Mouse (Mus musculus) forebrain, embryonic 11.5 days (tissue): ENCODE measurements at regions not wholly inside any gene's neighbourhood (a gene's known extent, or its start where the extent isn't known, plus 50 kb on each side); places are given as distances from the start of the nearest gene placed in this dataset.

ENCODE experiments used
- ATAC-seq: fragments of 200-750 bp; cut with Nextera tagmentation; replicated peaks from 2 replicates; pipeline ENCODE4 v1.8.0; 2017; ENCODE audit warnings: moderate TSS enrichment; ENCODE audit not compliant: low FRiP score
- DNase-seq: peaks from one replicate; pipeline ENCODE4 v3.0.0-alpha.2; 2017; ENCODE audit warnings: low spot score
- H3K27ac ChIP-seq: fragments of 300-500 bp; sonication (generic); 2 replicates; pipeline ENCODE4 v1.5.1; 2014; ENCODE audit warnings: low read depth, low read length
- H3K27me3 ChIP-seq: fragments of 300-500 bp; sonication (generic); 2 replicates; pipeline ENCODE4 v1.6.1; 2014; ENCODE audit warnings: mild to moderate bottlenecking, low read length, mixed read lengths; ENCODE audit not compliant: control insufficient read depth, insufficient read depth
- H3K36me3 ChIP-seq: fragments of 300-500 bp; sonication (generic); 2 replicates; pipeline ENCODE4 v1.6.1; 2014; ENCODE audit warnings: mild to moderate bottlenecking, low read length, moderate library complexity, mixed read lengths; ENCODE audit not compliant: control insufficient read depth, insufficient read depth
- H3K4me1 ChIP-seq: fragments of 300-500 bp; sonication (generic); replicated peaks from 2 replicates; pipeline ENCODE4 v1.6.1; 2014; ENCODE audit warnings: low read length, mixed read lengths; ENCODE audit not compliant: control insufficient read depth, insufficient read depth
- H3K4me2 ChIP-seq: fragments of 300-500 bp; sonication (generic); 2 replicates; pipeline ENCODE4 v1.6.1; 2014; ENCODE audit warnings: low read depth, mild to moderate bottlenecking, low read length, moderate library complexity, mixed read lengths; ENCODE audit not compliant: severe bottlenecking
- H3K4me3 ChIP-seq: fragments of 300-500 bp; sonication (generic); 2 replicates; pipeline ENCODE4 v1.5.1; 2014; ENCODE audit warnings: low read depth, low read length
- H3K9ac ChIP-seq: fragments of 300-500 bp; sonication (generic); 2 replicates; pipeline ENCODE4 v1.6.1; 2014; ENCODE audit warnings: low read length
- H3K9me3 ChIP-seq: fragments of 300-500 bp; sonication (generic); 2 replicates; pipeline ENCODE4 v1.6.1; 2016; ENCODE audit warnings: low read length, mixed read lengths; ENCODE audit not compliant: control insufficient read depth
- WGBS: fragments of 180-500 bp; shearing (Covaris S2); extraction: QIAGEN DNeasy Blood & Tissue Kit; methylation state at CpG from one replicate; pipeline ENCODE4 v1.1.7; 2014; 5-methylcytosine and 5-hydroxymethylcytosine counted together

GRCm38 (mm10) chr12:12827379-12827778 is 114.3 kb downstream of the Mycn start:
- H3K4me1 ChIP-seq = peaks cover 5% of the 10 kb centered on the region; the same call in 1 of the 2 replicates
- no peaks in the 10 kb centered on the region for H3K36me3 ChIP-seq
- no peak overlapping the region for H3K4me2 ChIP-seq
- peak; percentile 45 for DNase-seq
- H3K27me3 ChIP-seq = no peaks in the 10 kb centered on the region
- no peak overlapping the region for H3K4me3 ChIP-seq
- no peak overlapping the region for H3K27ac ChIP-seq
- H3K9ac ChIP-seq = no peak overlapping the region
- 55% methylated on average over 9 of the region's 9 CpGs for WGBS
- H3K9me3 ChIP-seq = no peaks in the 10 kb centered on the region
- no peak for ATAC-seq

DNA sequence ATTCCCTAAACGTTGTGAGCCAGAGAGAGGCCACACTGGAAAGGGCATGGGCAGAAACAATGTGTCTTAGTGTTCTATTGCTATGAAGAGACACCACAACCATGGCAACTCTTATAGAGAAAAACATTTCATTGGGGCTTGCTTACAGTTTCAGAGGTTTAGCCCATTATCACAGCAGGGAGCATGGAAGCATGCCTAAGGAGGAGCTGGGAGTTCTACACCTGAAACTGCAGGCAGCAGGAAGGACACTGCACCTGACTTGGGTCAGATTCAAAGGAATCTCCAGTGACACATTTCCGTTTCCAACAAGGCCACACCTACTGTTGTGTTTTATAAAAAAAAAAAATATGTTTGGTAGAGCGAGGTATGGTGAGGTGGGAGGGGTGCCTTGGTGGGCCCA is 115.3 kb downstream of the Mycn start:
- Histone ChIP-seq H3K27ac (no peak overlapping the region), H3K9me3 (no peaks in the 10 kb centered on the region), H3K36me3 (no peaks in the 10 kb centered on the region), H3K9ac (no peak overlapping the region), H3K27me3 (no peaks in the 10 kb centered on the region), H3K4me2 (no peak overlapping the region), H3K4me3 (no peak overlapping the region), H3K4me1 (peaks cover 5% of the 10 kb centered on the region; the same call in 1 of the 2 replicates)
- ATAC-seq (no peak), DNase-seq (no peak)
- WGBS = 62% methylated on average over 3 of the region's 3 CpGs

DNA sequence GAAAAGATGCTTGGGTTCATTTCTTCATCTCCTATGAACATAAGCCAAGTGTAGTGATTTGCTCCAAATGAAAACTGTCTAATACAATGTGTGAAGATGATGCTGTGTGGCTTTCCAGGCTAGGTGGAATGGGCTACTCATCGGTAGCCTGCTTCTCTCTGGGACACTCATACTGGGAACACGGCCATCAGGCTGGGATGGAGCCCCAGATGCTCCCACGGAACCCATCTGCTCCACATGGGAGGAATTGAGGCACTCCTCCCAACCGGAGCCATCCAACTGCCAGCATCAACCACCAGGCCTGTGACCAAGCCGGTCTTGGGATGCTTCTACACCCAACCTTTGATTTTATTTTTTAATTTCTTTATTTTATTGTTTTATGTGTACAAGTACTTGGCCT is 115.9 kb downstream of the Mycn start:
- ATAC-seq = no peak
- Histone ChIP-seq H3K4me2 (no peak overlapping the region), H3K36me3 (no peaks in the 10 kb centered on the region), H3K9me3 (no peaks in the 10 kb centered on the region), H3K27me3 (no peaks in the 10 kb centered on the region), H3K9ac (no peak overlapping the region), H3K4me3 (no peak overlapping the region), H3K27ac (no peak overlapping the region), H3K4me1 (peaks cover 5% of the 10 kb centered on the region; the same call in 1 of the 2 replicates)
- 88% methylated on average over 5 of the region's 5 CpGs for WGBS
- peak; percentile 39 for DNase-seq

- no peak overlapping the region for H3K4me2 ChIP-seq
- H3K4me3 ChIP-seq = no peak overlapping the region
- no peaks in the 10 kb centered on the region for H3K36me3 ChIP-seq
- no peak overlapping the region for H3K27ac ChIP-seq
- no peaks in the 10 kb centered on the region for H3K27me3 ChIP-seq
- H3K4me1 ChIP-seq = no peaks in the 10 kb centered on the region
- H3K9ac ChIP-seq = no peak overlapping the region
- H3K9me3 ChIP-seq = no peaks in the 10 kb centered on the region
- ATAC-seq = no peak
- 70% methylated on average over 7 of the region's 7 CpGs for WGBS
- DNase-seq = peak; percentile 41
Observed at GRCm38 (mm10) chr12:12821473-12821872, 120.2 kb downstream of the Mycn start.

GRCm38 (mm10) chr12:12820668-12821351 is 120.9 kb downstream of the Mycn start:
- H3K4me2 ChIP-seq = no peak overlapping the region
- H3K4me3 ChIP-seq = no peak overlapping the region
- H3K9ac ChIP-seq = no peak overlapping the region
- no peaks in the 10 kb centered on the region for H3K4me1 ChIP-seq
- H3K27ac ChIP-seq = no peak overlapping the region
- H3K9me3 ChIP-seq = no peaks in the 10 kb centered on the region
- H3K27me3 ChIP-seq = no peaks in the 10 kb centered on the region
- WGBS = 88% methylated on average over 2 of the region's 2 CpGs
- DNase-seq (no peak), ATAC-seq (no peak)
- no peaks in the 10 kb centered on the region for H3K36me3 ChIP-seq

DNA sequence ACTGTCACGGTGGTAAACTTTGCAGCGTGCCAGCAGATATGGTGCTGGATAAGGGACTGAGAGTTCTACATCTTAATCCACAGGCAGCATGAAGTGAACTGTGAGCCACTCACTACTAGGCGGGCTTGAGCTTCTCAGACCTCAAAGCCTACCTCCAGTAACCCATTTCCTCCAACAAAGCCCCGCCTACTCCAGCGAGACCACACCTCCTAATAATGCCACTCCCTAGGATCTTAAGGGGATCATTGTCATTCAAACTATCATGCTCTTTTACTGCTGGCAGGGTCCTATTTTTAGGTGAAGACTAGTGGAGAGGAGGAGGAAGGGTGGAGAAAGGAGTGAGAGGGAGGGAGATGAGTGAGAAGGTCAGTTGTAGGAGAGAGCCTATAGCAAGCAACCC is 122.0 kb downstream of the Mycn start:
- no peak overlapping the region for H3K27ac ChIP-seq
- H3K4me3 ChIP-seq = no peak overlapping the region
- no peak overlapping the region for H3K9ac ChIP-seq
- H3K4me2 ChIP-seq = no peak overlapping the region
- DNase-seq (peak; percentile 17), ATAC-seq (no peak)
- H3K9me3 ChIP-seq = no peaks in the 10 kb centered on the region
- 78% methylated on average over 5 of the region's 5 CpGs for WGBS
- no peaks in the 10 kb centered on the region for H3K27me3 ChIP-seq
- no peaks in the 10 kb centered on the region for H3K4me1 ChIP-seq
- no peaks in the 10 kb centered on the region for H3K36me3 ChIP-seq

DNA sequence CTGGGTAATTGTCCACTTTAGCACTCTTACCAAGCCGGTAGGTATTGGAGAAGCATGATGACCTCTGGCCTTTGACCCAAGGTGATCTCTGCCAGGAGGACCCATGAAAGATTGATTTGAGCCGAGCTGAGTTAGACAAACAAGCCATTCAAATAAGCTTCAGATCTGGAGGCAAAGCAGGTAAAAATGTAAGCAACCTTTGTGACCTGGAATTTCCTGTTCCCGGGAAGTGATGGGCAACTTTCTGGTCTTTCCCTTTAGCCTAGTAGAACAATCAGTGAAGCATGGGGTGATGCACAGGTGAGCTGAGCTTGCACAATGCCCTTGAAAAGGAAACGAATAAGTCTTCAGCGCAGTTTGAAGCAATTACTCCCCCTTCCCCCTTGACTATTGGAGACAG is 127.0 kb downstream of the Mycn start:
- H3K4me1 ChIP-seq = peaks cover 15% of the 10 kb centered on the region
- no peaks in the 10 kb centered on the region for H3K36me3 ChIP-seq
- DNase-seq (no peak), ATAC-seq (no peak)
- no peak overlapping the region for H3K27ac ChIP-seq
- no peak overlapping the region for H3K9ac ChIP-seq
- no peak overlapping the region for H3K4me3 ChIP-seq
- WGBS = 61% methylated on average over 5 of the region's 5 CpGs
- no peaks in the 10 kb centered on the region for H3K9me3 ChIP-seq
- no peak overlapping the region for H3K4me2 ChIP-seq
- no peaks in the 10 kb centered on the region for H3K27me3 ChIP-seq

DNA sequence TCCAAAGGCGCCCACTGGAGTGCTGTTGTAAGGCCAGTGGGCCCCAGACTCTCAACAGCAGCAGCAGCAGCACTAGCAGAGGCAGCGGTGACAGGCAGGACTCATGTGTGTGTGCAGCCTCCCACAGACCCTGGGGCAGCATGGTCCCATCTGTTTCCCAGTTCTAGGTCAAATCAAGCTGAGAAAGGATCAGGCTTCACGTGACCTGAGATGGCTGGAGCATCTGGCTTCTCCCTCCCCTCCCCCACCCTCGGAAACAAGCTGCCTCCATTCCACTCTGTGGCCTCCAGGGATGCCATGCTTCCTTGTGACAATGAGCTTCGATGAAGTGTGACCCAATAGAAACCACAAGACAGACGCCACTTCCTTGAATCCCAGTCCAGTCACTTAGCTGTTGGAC is 128.8 kb downstream of the Mycn start:
- Histone ChIP-seq H3K4me2 (no peak overlapping the region), H3K27ac (no peak overlapping the region), H3K27me3 (no peaks in the 10 kb centered on the region), H3K36me3 (no peaks in the 10 kb centered on the region), H3K9ac (no peak overlapping the region), H3K4me1 (peaks cover 15% of the 10 kb centered on the region), H3K4me3 (no peak overlapping the region), H3K9me3 (no peaks in the 10 kb centered on the region)
- ATAC-seq (peak; percentile 42; the same call in 1 of the 2 replicates), DNase-seq (peak; percentile 69)
- 51% methylated on average over 6 of the region's 6 CpGs for WGBS

- Histone ChIP-seq H3K27me3 (no peaks in the 10 kb centered on the region), H3K36me3 (no peaks in the 10 kb centered on the region), H3K9me3 (no peaks in the 10 kb centered on the region), H3K4me2 (peak overlapping the region; percentile 42; the same call in 1 of the 2 replicates), H3K4me3 (no peak overlapping the region), H3K4me1 (peaks cover 15% of the 10 kb centered on the region), H3K9ac (peak overlapping the region; percentile 43), H3K27ac (peak overlapping the region; percentile 25; the same call in 1 of the 2 replicates)
- DNase-seq (no peak), ATAC-seq (no peak; the same call in 1 of the 2 replicates)
- WGBS = 7% methylated on average over 7 of the region's 7 CpGs
Observed at GRCm38 (mm10) chr12:12810943-12811342, 130.8 kb downstream of the Mycn start.
